Comparison of ENCODE assay signal across 20 mouse cellular contexts in genomic region chr1:168327405-168328235, GRCm38 (mm10).
DNase-seq lines count a peak whose midpoint lies in the region; ATAC-seq and TF ChIP-seq lines count a peak whose summit lies in the region.
"Had no signal": no experiment of that assay in that cellular context is flagged by ENCODE, and none has a peak within 500 bp of the region (broad histone marks: within the 10 kb centered on the region; RNA-seq: fewer than 3 reads in every experiment).

No protein-coding gene starts in this region.

- H3K36me3 ChIP-seq in neural tube, embryonic 11.5 days (ENCODE audit: control insufficient read depth, insufficient read depth, low read length) = no peaks in the 10 kb centered on the region
- H3K36me3 ChIP-seq in forebrain, embryonic 15.5 days = no peaks in the 10 kb centered on the region
- no peaks in the 10 kb centered on the region for H3K36me3 ChIP-seq in hindbrain, postnatal 0 days (ENCODE audit: insufficient read depth, low read length)
- H3K36me3 ChIP-seq in neural tube, embryonic 15.5 days = no peaks in the 10 kb centered on the region
- H3K36me3 ChIP-seq in kidney, embryonic 15.5 days = peaks cover 8% of the 10 kb centered on the region; the same call in 1 of the 2 replicates
- H3K36me3 ChIP-seq: embryonic facial prominence, embryonic 12.5 days; liver, embryonic 13.5 days had no signal

- H3K27me3 ChIP-seq in neural tube, embryonic 11.5 days (ENCODE audit: control insufficient read depth, insufficient read depth, low read length) = no peaks in the 10 kb centered on the region
- no peaks in the 10 kb centered on the region for H3K27me3 ChIP-seq in forebrain, embryonic 15.5 days
- H3K27me3 ChIP-seq in hindbrain, postnatal 0 days (ENCODE audit: insufficient read depth, low read length) = no peaks in the 10 kb centered on the region
- H3K27me3 ChIP-seq in neural tube, embryonic 15.5 days (replicated peaks) = no peaks in the 10 kb centered on the region; the same call in 1 of the 2 replicates
- no peaks in the 10 kb centered on the region for H3K27me3 ChIP-seq in kidney, embryonic 15.5 days
- H3K27me3 ChIP-seq: embryonic facial prominence, embryonic 12.5 days; liver, embryonic 13.5 days had no signal

- DNase-seq in neural tube, embryonic 11.5 days (ENCODE audit: low spot score) = no peak
- DNase-seq in neural tube, embryonic 10.5 days (ENCODE audit: extremely low spot score, low spot score) = no peak
- DNase-seq in hindbrain, postnatal 0 days (ENCODE audit: low spot score) = peak; percentile 46
- no peak for DNase-seq in adrenal gland, postnatal 14 days
- DNase-seq in spleen, adult 12 weeks (ENCODE audit: low spot score) = no peak
- DNase-seq: adrenal gland, postnatal 10 days; cerebellum, adult 9-11 months; layer of hippocampus, adult 9-11 months; liver, embryonic 13.5 days; lung, postnatal 10 days; right cerebral cortex, postnatal 25 days; thymus, postnatal 4 days had no signal

- H3K4me3 ChIP-seq in neural tube, embryonic 11.5 days (ENCODE audit: low read depth, low read length) = no peak overlapping the region
- no peak overlapping the region for H3K4me3 ChIP-seq in forebrain, embryonic 15.5 days
- no peak overlapping the region for H3K4me3 ChIP-seq in hindbrain, postnatal 0 days (ENCODE audit: low read length)
- no peak overlapping the region for H3K4me3 ChIP-seq in neural tube, embryonic 15.5 days (replicated peaks)
- H3K4me3 ChIP-seq in kidney, embryonic 15.5 days (replicated peaks) = no peak overlapping the region
- H3K4me3 ChIP-seq: embryonic facial prominence, embryonic 12.5 days; limb, embryonic 10.5 days; liver, embryonic 13.5 days had no signal

- no peak overlapping the region for H3K9ac ChIP-seq in neural tube, embryonic 11.5 days (ENCODE audit: low read length)
- 0 out of 2 replicates have a peak overlapping the region, but pooled peaks have one; percentile 2 for H3K9ac ChIP-seq in forebrain, embryonic 15.5 days (replicated peaks)
- H3K9ac ChIP-seq in hindbrain, postnatal 0 days (replicated peaks; ENCODE audit: low read length) = no peak overlapping the region
- H3K9ac ChIP-seq in neural tube, embryonic 15.5 days (replicated peaks) = no peak overlapping the region
- no peak overlapping the region for H3K9ac ChIP-seq in kidney, embryonic 15.5 days
- H3K9ac ChIP-seq: embryonic facial prominence, embryonic 12.5 days; liver, embryonic 13.5 days had no signal

- WGBS in neural tube, embryonic 11.5 days = 73% methylated on average over 18 of the region's 18 CpGs
- 16% methylated on average over 18 of the region's 18 CpGs for WGBS in forebrain, embryonic 15.5 days
- 32% methylated on average over 18 of the region's 18 CpGs for WGBS in hindbrain, postnatal 0 days
- WGBS in neural tube, embryonic 15.5 days = 18% methylated on average over 18 of the region's 18 CpGs
- 75% methylated on average over 18 of the region's 18 CpGs for WGBS in kidney, embryonic 15.5 days

- ATAC-seq in neural tube, embryonic 11.5 days (ENCODE audit: insufficient read depth, low FRiP score, low TSS enrichment) = 0 out of 2 replicates have a peak, but pooled peaks have one; percentile 18
- ATAC-seq in forebrain, embryonic 15.5 days (replicated peaks) = peak; percentile 78
- peak; percentile 38; the same call in 1 of the 2 replicates for ATAC-seq in hindbrain, postnatal 0 days
- peak; percentile 61 for ATAC-seq in neural tube, embryonic 15.5 days (ENCODE audit: low FRiP score)
- no peak for ATAC-seq in kidney, embryonic 15.5 days (replicated peaks; ENCODE audit: low FRiP score)
- ATAC-seq: CD4-positive, CD25-positive, alpha-beta regulatory T cell, adult 4 months; intestine, embryonic 16.5 days had no signal

- H3K27ac ChIP-seq in neural tube, embryonic 11.5 days (ENCODE audit: low read depth, low read length) = no peak overlapping the region
- peak overlapping the region; percentile 80 for H3K27ac ChIP-seq in forebrain, embryonic 15.5 days (replicated peaks)
- no peak overlapping the region for H3K27ac ChIP-seq in hindbrain, postnatal 0 days
- H3K27ac ChIP-seq in neural tube, embryonic 15.5 days (replicated peaks) = peak overlapping the region; percentile 7; the same call in 1 of the 2 replicates
- no peak overlapping the region for H3K27ac ChIP-seq in kidney, embryonic 15.5 days
- H3K27ac ChIP-seq: embryonic facial prominence, embryonic 12.5 days; kidney, postnatal 0 days; limb, embryonic 10.5 days; liver, embryonic 13.5 days had no signal

- H3K9me3 ChIP-seq in neural tube, embryonic 11.5 days (ENCODE audit: control insufficient read depth, low read length) = no peaks in the 10 kb centered on the region
- H3K9me3 ChIP-seq in forebrain, embryonic 15.5 days = no peaks in the 10 kb centered on the region
- no peaks in the 10 kb centered on the region for H3K9me3 ChIP-seq in hindbrain, postnatal 0 days (ENCODE audit: low read length)
- no peaks in the 10 kb centered on the region for H3K9me3 ChIP-seq in neural tube, embryonic 15.5 days (replicated peaks)
- H3K9me3 ChIP-seq in kidney, embryonic 15.5 days (replicated peaks) = no peaks in the 10 kb centered on the region
- H3K9me3 ChIP-seq: embryonic facial prominence, embryonic 12.5 days; limb, embryonic 10.5 days; liver, embryonic 13.5 days had no signal

- peaks cover 23% of the 10 kb centered on the region for H3K4me1 ChIP-seq in neural tube, embryonic 11.5 days (ENCODE audit: control insufficient read depth, insufficient read depth, low read length)
- peaks cover 89% of the 10 kb centered on the region for H3K4me1 ChIP-seq in forebrain, embryonic 15.5 days
- H3K4me1 ChIP-seq in hindbrain, postnatal 0 days (ENCODE audit: insufficient read depth, low read length) = peaks cover 24% of the 10 kb centered on the region; the same call in 1 of the 2 replicates
- peaks cover 59% of the 10 kb centered on the region for H3K4me1 ChIP-seq in neural tube, embryonic 15.5 days
- peaks cover 70% of the 10 kb centered on the region for H3K4me1 ChIP-seq in kidney, embryonic 15.5 days

- no peak for TF ChIP-seq CTCF in hindbrain, postnatal 0 days (IDR thresholded peaks at IDR 0.05; ENCODE audit: low read depth)

- H3K4me2 ChIP-seq in neural tube, embryonic 11.5 days (ENCODE audit: low read depth) = no peak overlapping the region
- peak overlapping the region; percentile 26 for H3K4me2 ChIP-seq in forebrain, embryonic 15.5 days (replicated peaks)
- no peak overlapping the region for H3K4me2 ChIP-seq in hindbrain, postnatal 0 days (ENCODE audit: low read depth, low read length)
- peak overlapping the region; percentile 15 for H3K4me2 ChIP-seq in neural tube, embryonic 15.5 days
- no peak overlapping the region for H3K4me2 ChIP-seq in kidney, embryonic 15.5 days
- H3K4me2 ChIP-seq: embryonic facial prominence, embryonic 12.5 days; liver, embryonic 13.5 days had no signal

Comparison
In these comparisons a context has a peak if more than half of its experiments do, and no peak if none do; other contexts are left out.
1. H3K27ac ChIP-seq: peak in forebrain, embryonic 15.5 days (single experiment) and neural tube, embryonic 15.5 days (single experiment); none in neural tube, embryonic 11.5 days (single experiment), hindbrain, postnatal 0 days (single experiment) and kidney, embryonic 15.5 days (single experiment).
2. H3K4me2 ChIP-seq: peak in forebrain, embryonic 15.5 days (single experiment) and neural tube, embryonic 15.5 days (single experiment); none in neural tube, embryonic 11.5 days (single experiment), hindbrain, postnatal 0 days (single experiment) and kidney, embryonic 15.5 days (single experiment).